Mouse (Mus musculus) midbrain, embryonic 11.5 days (tissue): ENCODE measurements at regions not wholly inside any gene's neighbourhood (a gene's known extent, or its start where the extent isn't known, plus 50 kb on each side); places are given as distances from the start of the nearest gene placed in this dataset.

Experiments
- ATAC-seq: fragments of 200-750 bp; cut with Nextera tagmentation; 2 replicates; pipeline ENCODE4 v1.8.0; 2017; ENCODE audit warnings: moderate TSS enrichment, moderate library complexity; ENCODE audit not compliant: low FRiP score
- DNase-seq: peaks from one replicate; pipeline ENCODE4 v3.0.0; 2015; ENCODE audit warnings: low spot score; ENCODE audit errors: missing footprints
- H3K27ac ChIP-seq: fragments of 300-500 bp; sonication (generic); 2 replicates; pipeline ENCODE4 v1.5.1; 2014; ENCODE audit warnings: low read depth, low read length
- H3K27me3 ChIP-seq: fragments of 300-500 bp; sonication (generic); 2 replicates; pipeline ENCODE4 v1.6.1; 2014; ENCODE audit warnings: mild to moderate bottlenecking, low read length, moderate library complexity, mixed read lengths; ENCODE audit not compliant: control insufficient read depth, insufficient read depth
- H3K36me3 ChIP-seq: fragments of 300-500 bp; sonication (generic); 2 replicates; pipeline ENCODE4 v1.6.1; 2014; ENCODE audit warnings: mild to moderate bottlenecking, low read length, moderate library complexity, mixed read lengths; ENCODE audit not compliant: control insufficient read depth, insufficient read depth
- H3K4me1 ChIP-seq: fragments of 300-500 bp; sonication (generic); 2 replicates; pipeline ENCODE4 v1.6.1; 2014; ENCODE audit warnings: low read length; ENCODE audit not compliant: control insufficient read depth, insufficient read depth
- H3K4me2 ChIP-seq: fragments of 300-500 bp; sonication (generic); 2 replicates; pipeline ENCODE4 v1.6.1; 2014; ENCODE audit warnings: mild to moderate bottlenecking, moderate library complexity
- H3K4me3 ChIP-seq: fragments of 300-500 bp; sonication (generic); 2 replicates; pipeline ENCODE4 v1.5.1; 2014; ENCODE audit warnings: low read depth, low read length
- H3K9ac ChIP-seq: fragments of 300-500 bp; sonication (generic); 2 replicates; pipeline ENCODE4 v1.6.1; 2014; ENCODE audit warnings: low read length
- H3K9me3 ChIP-seq: fragments of 300-500 bp; sonication (generic); 2 replicates; pipeline ENCODE4 v1.6.1; 2016; ENCODE audit warnings: low read length; ENCODE audit not compliant: control insufficient read depth
- WGBS: fragments of 180-500 bp; shearing (Covaris S2); extraction: QIAGEN DNeasy Blood & Tissue Kit; methylation state at CpG from one replicate; pipeline ENCODE4 v1.1.7; 2014; 5-methylcytosine and 5-hydroxymethylcytosine counted together

GRCm38 (mm10) chr11:114174871-114175270, 108.0 kb upstream of the Sdk2 start:
- no peak for ATAC-seq
- Histone ChIP-seq H3K4me3 (no peak overlapping the region), H3K9me3 (no peaks in the 10 kb centered on the region), H3K27ac (no peak overlapping the region), H3K9ac (no peak overlapping the region), H3K4me2 (no peak overlapping the region), H3K36me3 (no peaks in the 10 kb centered on the region), H3K4me1 (peaks cover 15% of the 10 kb centered on the region), H3K27me3 (no peaks in the 10 kb centered on the region)
- 91% methylated on average over 4 of the region's 4 CpGs for WGBS
- no peak for DNase-seq

- ATAC-seq (no peak), DNase-seq (no peak)
- Histone ChIP-seq H3K36me3 (no peaks in the 10 kb centered on the region), H3K4me2 (no peak overlapping the region), H3K27me3 (no peaks in the 10 kb centered on the region), H3K9me3 (no peaks in the 10 kb centered on the region), H3K27ac (no peak overlapping the region), H3K4me1 (no peaks in the 10 kb centered on the region), H3K9ac (no peak overlapping the region), H3K4me3 (no peak overlapping the region)
- WGBS: 88% methylated on average over 13 of the region's 13 CpGs
These were observed 101.4 kb upstream of the Sdk2 start for GRCm38 (mm10) chr11:114168231-114168661.

GRCm38 (mm10) chr11:114165656-114166362, 99.0 kb upstream of the Sdk2 start:
- Histone ChIP-seq H3K4me2 (peak overlapping the region; percentile 18; the same call in 1 of the 2 replicates), H3K9ac (0 out of 2 replicates have a peak overlapping the region, but pooled peaks have one; percentile 2), H3K27ac (no peak overlapping the region)

GRCm38 (mm10) chr11:114152716-114153115, 85.9 kb upstream of the Sdk2 start:
- H3K4me2 ChIP-seq: no peak overlapping the region
- ATAC-seq: no peak
- peak; percentile 17 for DNase-seq
- no peaks in the 10 kb centered on the region for H3K9me3 ChIP-seq
- H3K27me3 ChIP-seq: no peaks in the 10 kb centered on the region
- no peak overlapping the region for H3K27ac ChIP-seq
- no peaks in the 10 kb centered on the region for H3K36me3 ChIP-seq
- WGBS: 88% methylated on average over 15 of the region's 15 CpGs
- H3K4me3 ChIP-seq: no peak overlapping the region
- no peaks in the 10 kb centered on the region for H3K4me1 ChIP-seq
- H3K9ac ChIP-seq: no peak overlapping the region

More at GRCm38 (mm10) chr11:114165656-114166362, 99.0 kb upstream of the Sdk2 start:
- Histone ChIP-seq H3K9me3 (no peaks in the 10 kb centered on the region), H3K4me1 (no peaks in the 10 kb centered on the region), H3K36me3 (no peaks in the 10 kb centered on the region), H3K4me3 (no peak overlapping the region), H3K27me3 (no peaks in the 10 kb centered on the region)
- no peak for DNase-seq
- WGBS: 39% methylated on average over 23 of the region's 23 CpGs
- ATAC-seq: 0 out of 2 replicates have a peak, but pooled peaks have one; percentile 33

GRCm38 (mm10) chr11:114146334-114146733, 79.5 kb upstream of the Sdk2 start:
- H3K4me1 ChIP-seq: peaks cover 2% of the 10 kb centered on the region; the same call in 1 of the 2 replicates
- 67% methylated on average over 5 of the region's 5 CpGs for WGBS
- no peak overlapping the region for H3K4me3 ChIP-seq
- no peaks in the 10 kb centered on the region for H3K27me3 ChIP-seq
- H3K36me3 ChIP-seq: no peaks in the 10 kb centered on the region
- H3K27ac ChIP-seq: peak overlapping the region; percentile 32; the same call in 1 of the 2 replicates
- no peak overlapping the region for H3K4me2 ChIP-seq
- ATAC-seq (no peak), DNase-seq (peak; percentile 78)
- no peak overlapping the region for H3K9ac ChIP-seq
- no peaks in the 10 kb centered on the region for H3K9me3 ChIP-seq

GRCm38 (mm10) chr11:114129270-114129669, 62.4 kb upstream of the Sdk2 start:
- H3K36me3 ChIP-seq: no peaks in the 10 kb centered on the region
- no peak overlapping the region for H3K4me3 ChIP-seq
- H3K9ac ChIP-seq: no peak overlapping the region
- ATAC-seq (no peak), DNase-seq (no peak)
- H3K9me3 ChIP-seq: no peaks in the 10 kb centered on the region
- 82% methylated on average over 8 of the region's 8 CpGs for WGBS
- H3K27ac ChIP-seq: no peak overlapping the region
- H3K27me3 ChIP-seq: no peaks in the 10 kb centered on the region
- no peaks in the 10 kb centered on the region for H3K4me1 ChIP-seq
- H3K4me2 ChIP-seq: no peak overlapping the region

GRCm38 (mm10) chr11:114128841-114129240, 62.0 kb upstream of the Sdk2 start:
- H3K4me1 ChIP-seq: no peaks in the 10 kb centered on the region
- H3K27ac ChIP-seq: no peak overlapping the region
- no peak for ATAC-seq
- no peaks in the 10 kb centered on the region for H3K27me3 ChIP-seq
- H3K9ac ChIP-seq: no peak overlapping the region
- H3K36me3 ChIP-seq: no peaks in the 10 kb centered on the region
- H3K9me3 ChIP-seq: no peaks in the 10 kb centered on the region
- no peak overlapping the region for H3K4me2 ChIP-seq
- no peak overlapping the region for H3K4me3 ChIP-seq
- WGBS: 89% methylated on average over 8 of the region's 8 CpGs
- DNase-seq: peak; percentile 4

GRCm38 (mm10) chr11:114127426-114127825, 60.6 kb upstream of the Sdk2 start:
- no peaks in the 10 kb centered on the region for H3K36me3 ChIP-seq
- no peak overlapping the region for H3K4me2 ChIP-seq
- no peak overlapping the region for H3K9ac ChIP-seq
- H3K4me1 ChIP-seq: no peaks in the 10 kb centered on the region
- 31% methylated on average over 8 of the region's 8 CpGs for WGBS
- H3K9me3 ChIP-seq: no peaks in the 10 kb centered on the region
- H3K4me3 ChIP-seq: no peak overlapping the region
- no peaks in the 10 kb centered on the region for H3K27me3 ChIP-seq
- DNase-seq (peak; percentile 76), ATAC-seq (no peak)
- no peak overlapping the region for H3K27ac ChIP-seq

- no peaks in the 10 kb centered on the region for H3K9me3 ChIP-seq
- no peak overlapping the region for H3K27ac ChIP-seq
- 72% methylated on average over 12 of the region's 13 CpGs for WGBS
- H3K27me3 ChIP-seq: no peaks in the 10 kb centered on the region
- H3K4me3 ChIP-seq: no peak overlapping the region
- H3K9ac ChIP-seq: no peak overlapping the region
- DNase-seq: peak; percentile 45
- no peaks in the 10 kb centered on the region for H3K36me3 ChIP-seq
- H3K4me2 ChIP-seq: no peak overlapping the region
- no peaks in the 10 kb centered on the region for H3K4me1 ChIP-seq
- ATAC-seq: no peak
These were observed 55.3 kb upstream of the Sdk2 start for GRCm38 (mm10) chr11:114122175-114122574.
